Mouse (Mus musculus) layer of hippocampus, adult 11-12 months (tissue): ENCODE measurements at regions not wholly inside any gene's neighbourhood (a gene's known extent, or its start where the extent isn't known, plus 50 kb on each side); places are given as distances from the start of the nearest gene placed in this dataset.

Experiments
- DNase-seq: peaks from one replicate; pipeline ENCODE4 v3.0.0; 2022; ENCODE audit warnings: low spot score

GRCm38 (mm10) chr1:73341911-73342310 lies 326.2 kb upstream of the Tnp1 start:
- DNase-seq: no peak

- no peak for DNase-seq
These were observed 321.7 kb upstream of the Tnp1 start for GRCm38 (mm10) chr1:73337401-73337800.

GRCm38 (mm10) chr1:73309556-73309955 lies 293.8 kb upstream of the Tnp1 start:
- no peak for DNase-seq

- DNase-seq: no peak
These were observed 292.7 kb upstream of the Tnp1 start for GRCm38 (mm10) chr1:73308420-73308819.

GRCm38 (mm10) chr1:73307194-73307593 lies 291.5 kb upstream of the Tnp1 start:
- DNase-seq: no peak

GRCm38 (mm10) chr1:73299978-73300688 lies 284.4 kb upstream of the Tnp1 start:
- DNase-seq: no peak

- DNase-seq: no peak
These were observed 269.6 kb upstream of the Tnp1 start for GRCm38 (mm10) chr1:73285342-73285741.

GRCm38 (mm10) chr1:73274480-73274879 lies 258.8 kb upstream of the Tnp1 start:
- DNase-seq: peak; percentile 48

GRCm38 (mm10) chr1:73270787-73271391 lies 255.2 kb upstream of the Tnp1 start:
- DNase-seq: no peak

- DNase-seq: no peak
These were observed 253.5 kb upstream of the Tnp1 start for GRCm38 (mm10) chr1:73269051-73269755.

- peak; percentile 24 for DNase-seq
These were observed 249.3 kb upstream of the Tnp1 start for GRCm38 (mm10) chr1:73265009-73265408.

- DNase-seq: no peak
These were observed 248.5 kb upstream of the Tnp1 start for GRCm38 (mm10) chr1:73264245-73264644.

- no peak for DNase-seq
These were observed 243.9 kb upstream of the Tnp1 start for GRCm38 (mm10) chr1:73259525-73260098.

GRCm38 (mm10) chr1:73257263-73257662 lies 241.6 kb upstream of the Tnp1 start:
- DNase-seq: no peak

- no peak for DNase-seq
These were observed 236.2 kb upstream of the Tnp1 start for GRCm38 (mm10) chr1:73251911-73252356.

GRCm38 (mm10) chr1:73244016-73244415 lies 228.3 kb upstream of the Tnp1 start:
- no peak for DNase-seq

- no peak for DNase-seq
These were observed 226.6 kb upstream of the Tnp1 start for GRCm38 (mm10) chr1:73242290-73242689.

GRCm38 (mm10) chr1:73236867-73237266 lies 221.2 kb upstream of the Tnp1 start:
- DNase-seq: no peak

- DNase-seq: no peak
These were observed 217.9 kb upstream of the Tnp1 start for GRCm38 (mm10) chr1:73233636-73234035.

- no peak for DNase-seq
These were observed 217.3 kb upstream of the Tnp1 start for GRCm38 (mm10) chr1:73233041-73233440.

GRCm38 (mm10) chr1:73230611-73231010 lies 214.9 kb upstream of the Tnp1 start:
- no peak for DNase-seq

GRCm38 (mm10) chr1:73227246-73227645 lies 211.5 kb upstream of the Tnp1 start:
- peak; percentile 67 for DNase-seq

- no peak for DNase-seq
These were observed 206.2 kb upstream of the Tnp1 start for GRCm38 (mm10) chr1:73221863-73222262.
